In genomic region chr7:35590731-35591191, GRCm38 (mm10) we compare ENCODE assay signal across 13 mouse cellular contexts. TPM values are rescaled to one million over a fixed set of nuclear protein-coding genes. Genes with fewer than 3 reads are reported as not detected.
DNase-seq lines count a peak whose midpoint lies in the region; ATAC-seq lines count a peak whose summit lies in the region.
"Had no signal": no experiment of that assay in that cellular context is flagged by ENCODE, and none has a peak within 500 bp of the region (broad histone marks: within the 10 kb centered on the region; RNA-seq: fewer than 3 reads in every experiment).

No protein-coding gene starts in this region.

- peak overlapping the region; percentile 25; the same call in 1 of the 2 replicates for H3K27ac ChIP-seq in heart, embryonic 15.5 days
- H3K27ac ChIP-seq: stomach, embryonic 15.5 days had no signal

- no peaks in the 10 kb centered on the region for H3K9me3 ChIP-seq in heart, embryonic 15.5 days (replicated peaks)
- H3K9me3 ChIP-seq: stomach, embryonic 15.5 days had no signal

- H3K4me1 ChIP-seq in heart, embryonic 15.5 days (replicated peaks): peaks cover 14% of the 10 kb centered on the region

- peaks cover 27% of the 10 kb centered on the region for H3K36me3 ChIP-seq in heart, embryonic 15.5 days

- H3K27me3 ChIP-seq in heart, embryonic 15.5 days: no peaks in the 10 kb centered on the region
- H3K27me3 ChIP-seq: stomach, embryonic 15.5 days had no signal

- no peak overlapping the region for H3K4me2 ChIP-seq in heart, embryonic 15.5 days
- H3K4me2 ChIP-seq: stomach, embryonic 15.5 days had no signal

- no peak overlapping the region for H3K4me3 ChIP-seq in heart, embryonic 15.5 days
- H3K4me3 ChIP-seq: stomach, embryonic 15.5 days had no signal

- 79% methylated on average over 10 of the region's 10 CpGs for whole genome bisulfite sequencing in heart, embryonic 15.5 days

- ATAC-seq in heart, embryonic 15.5 days (replicated peaks; ENCODE audit: insufficient number of reproducible peaks, insufficient read depth, low FRiP score, low read depth): no peak
- ATAC-seq: inflammation-experienced regulatory T-cells, adult 6 months; midbrain, embryonic 16.5 days had no signal

- no peak overlapping the region for H3K9ac ChIP-seq in heart, embryonic 15.5 days
- H3K9ac ChIP-seq: stomach, embryonic 15.5 days had no signal

- peak; percentile 25 for DNase-seq in adrenal gland, adult 2 months
- no peak for DNase-seq in adrenal gland, adult 18-20 months (ENCODE audit: low spot score in 2 of 2)
- DNase-seq in kidney, postnatal 10 days: peak; percentile 24
- no peak for DNase-seq in kidney, adult 18-20 months
- peak; percentile 43 for DNase-seq in adrenal gland, postnatal 14 days
- DNase-seq in ovary, postnatal 14 days (ENCODE audit: low spot score): no peak
- no peak for DNase-seq in cerebellum, postnatal 10 days
- DNase-seq: gastrocnemius, postnatal 10 days; lung, postnatal 10 days had no signal

RNA-seq across cellular contexts. Expression of gene Ankrd27, which starts 4.7 kb away (rescaled TPM):
- total RNA-seq in adrenal gland, adult 2 months (2021): 10 to 100 TPM; 27.7 to 30.4 TPM
- 14.5 and 19.9 TPM in 2 replicates for polyA plus RNA-seq in adrenal gland, adult 2 months (2012; rRNA removed)
- 10 to 100 TPM; 28.7 to 30.2 TPM for total RNA-seq in adrenal gland, adult 18-20 months (2021)
- 30.7 and 33.6 TPM in 2 replicates for total RNA-seq in adrenal gland, postnatal 14 days (2021)
- polyA plus RNA-seq in heart, embryonic 15.5 days (2015; fragmentation: Nextera tagmentation; extraction: Ambion mirVana): 17.7 and 22.9 TPM in 2 replicates

RNA-seq across cellular contexts. Expression of gene Rgs9bp, which starts 5.4 kb away (rescaled TPM):
- under 1 TPM; 0.17 to 0.21 TPM for total RNA-seq in adrenal gland, adult 2 months (2021)
- polyA plus RNA-seq in adrenal gland, adult 2 months (2012; rRNA removed): 0.04 and 0.07 TPM in 2 replicates
- total RNA-seq in adrenal gland, adult 18-20 months (2021): under 1 TPM; 0.29 to 0.30 TPM
- total RNA-seq in adrenal gland, postnatal 14 days (2021): 0.37 and 0.56 TPM in 2 replicates
- polyA plus RNA-seq in heart, embryonic 15.5 days (2015; fragmentation: Nextera tagmentation; extraction: Ambion mirVana): 0.25 and 0.42 TPM in 2 replicates
- polyA plus RNA-seq: inflammation-experienced regulatory T-cells, adult 6 months had no signal

RNA-seq across cellular contexts. Expression of gene Nudt19, which starts 34.7 kb away (rescaled TPM):
- 10 to 100 TPM; 53.1 to 53.5 TPM for total RNA-seq in adrenal gland, adult 2 months (2021)
- 112 and 122 TPM in 2 replicates for polyA plus RNA-seq in adrenal gland, adult 2 months (2012; rRNA removed)
- total RNA-seq in adrenal gland, adult 18-20 months (2021): 10 to 100 TPM; 51.1 to 53.2 TPM
- total RNA-seq in adrenal gland, postnatal 14 days (2021): 56.6 and 59.6 TPM in 2 replicates
- 109 and 115 TPM in 2 replicates for polyA plus RNA-seq in heart, embryonic 15.5 days (2015; fragmentation: Nextera tagmentation; extraction: Ambion mirVana)

RNA-seq across cellular contexts. Expression of gene Tdrd12, which starts 53.2 kb away (rescaled TPM):
- total RNA-seq in adrenal gland, adult 2 months (2021): under 1 TPM in 1 of 2 experiments, not detected in 1; 0.23 TPM
- polyA plus RNA-seq in adrenal gland, adult 2 months (2012; rRNA removed): not detected in 2 replicates
- total RNA-seq in adrenal gland, adult 18-20 months (2021): under 1 TPM; 0.07 to 0.10 TPM
- total RNA-seq in adrenal gland, postnatal 14 days (2021): not detected in 2 replicates
- polyA plus RNA-seq in heart, embryonic 15.5 days (2015; fragmentation: Nextera tagmentation; extraction: Ambion mirVana): 0.62 and 1.4 TPM in 2 replicates
- polyA plus RNA-seq: inflammation-experienced regulatory T-cells, adult 6 months had no signal

RNA-seq across cellular contexts. Expression of gene Pdcd5, which starts 56.6 kb away (rescaled TPM):
- 10 to 100 TPM; 87.1 to 88.8 TPM for total RNA-seq in adrenal gland, adult 2 months (2021)
- polyA plus RNA-seq in adrenal gland, adult 2 months (2012; rRNA removed): 21.2 and 21.3 TPM in 2 replicates
- total RNA-seq in adrenal gland, adult 18-20 months (2021): 10 to 100 TPM; 75.9 to 76.2 TPM
- total RNA-seq in adrenal gland, postnatal 14 days (2021): 84.8 and 103 TPM in 2 replicates
- 232 and 240 TPM in 2 replicates for polyA plus RNA-seq in heart, embryonic 15.5 days (2015; fragmentation: Nextera tagmentation; extraction: Ambion mirVana)

Comparison
In these comparisons a context has a peak if more than half of its experiments do, and no peak if none do; other contexts are left out.
1. DNase-seq: peak in adrenal gland, adult 2 months (single experiment), kidney, postnatal 10 days (single experiment) and adrenal gland, postnatal 14 days (single experiment); none in adrenal gland, adult 18-20 months (0 of 2), kidney, adult 18-20 months (single experiment), ovary, postnatal 14 days (single experiment) and cerebellum, postnatal 10 days (0 of 2).